Mouse (Mus musculus) lung, embryonic 14.5 days (tissue): ENCODE measurements around the gene Anapc2. TPM values are rescaled to one million over a fixed set of nuclear protein-coding genes. Genes with fewer than 3 reads are reported as not detected.

Experiments
- ATAC-seq: fragments of 200-750 bp; cut with Nextera tagmentation; 2 replicates; pipeline ENCODE4 v1.8.0; 2017; ENCODE audit warnings: mild to moderate bottlenecking, moderate TSS enrichment, moderate library complexity; ENCODE audit not compliant: insufficient read depth
- DNase-seq: peaks from one replicate; pipeline ENCODE4 v3.0.0-alpha.2; 2015
- H3K27ac ChIP-seq: fragments of 300-500 bp; sonication (generic); 2 replicates; pipeline ENCODE4 v1.5.1; 2014; ENCODE audit warnings: low read depth, mild to moderate bottlenecking, moderate library complexity
- H3K27me3 ChIP-seq: fragments of 300-500 bp; sonication (generic); 2 replicates; pipeline ENCODE4 v1.6.1; 2014; ENCODE audit warnings: low read length, control low read depth; ENCODE audit not compliant: insufficient read depth
- H3K36me3 ChIP-seq: fragments of 300-500 bp; sonication (generic); 2 replicates; pipeline ENCODE4 v1.6.1; 2014; ENCODE audit warnings: control low read depth; ENCODE audit not compliant: insufficient read depth
- H3K4me1 ChIP-seq: fragments of 300-500 bp; sonication (generic); 2 replicates; pipeline ENCODE4 v1.6.1; 2014; ENCODE audit warnings: antibody characterized with exemption, control low read depth; ENCODE audit not compliant: insufficient read depth
- H3K4me2 ChIP-seq: fragments of 300-500 bp; sonication (generic); 2 replicates; pipeline ENCODE4 v1.6.1; 2014; ENCODE audit warnings: mild to moderate bottlenecking
- H3K4me3 ChIP-seq: fragments of 300-500 bp; sonication (generic); 2 replicates; pipeline ENCODE4 v1.5.1; 2014; ENCODE audit warnings: low read depth, low read length
- H3K9ac ChIP-seq: fragments of 300-500 bp; sonication (generic); 2 replicates; pipeline ENCODE4 v1.6.1; 2014
- H3K9me3 ChIP-seq: fragments of 300-500 bp; sonication (generic); 2 replicates; pipeline ENCODE4 v1.6.1; 2016; ENCODE audit warnings: low read depth, low read length, control low read depth
- CTCF ChIP-seq: IDR thresholded peaks from 2 replicates; pipeline ENCODE4 v1.5.1; 2016; ENCODE audit warnings: antibody characterized with exemption, low read depth
- WGBS: fragments of 180-500 bp; shearing (Covaris S2); extraction: QIAGEN DNeasy Blood & Tissue Kit; methylation state at CpG from one replicate; pipeline ENCODE4 v1.1.7; 2014; 5-methylcytosine and 5-hydroxymethylcytosine counted together
- polyA plus RNA-seq: library from polyadenylated mRNA; unstranded; fragments of >200 nt; fragmentation: Nextera tagmentation; extraction: Ambion mirVana; gene quantifications from 2 replicates; pipeline ENCODE4 v1.2.1, GENCODE M21; 2014

The Anapc2 gene
- polyA plus RNA-seq: 109 and 119 TPM in 2 replicates

DNA sequence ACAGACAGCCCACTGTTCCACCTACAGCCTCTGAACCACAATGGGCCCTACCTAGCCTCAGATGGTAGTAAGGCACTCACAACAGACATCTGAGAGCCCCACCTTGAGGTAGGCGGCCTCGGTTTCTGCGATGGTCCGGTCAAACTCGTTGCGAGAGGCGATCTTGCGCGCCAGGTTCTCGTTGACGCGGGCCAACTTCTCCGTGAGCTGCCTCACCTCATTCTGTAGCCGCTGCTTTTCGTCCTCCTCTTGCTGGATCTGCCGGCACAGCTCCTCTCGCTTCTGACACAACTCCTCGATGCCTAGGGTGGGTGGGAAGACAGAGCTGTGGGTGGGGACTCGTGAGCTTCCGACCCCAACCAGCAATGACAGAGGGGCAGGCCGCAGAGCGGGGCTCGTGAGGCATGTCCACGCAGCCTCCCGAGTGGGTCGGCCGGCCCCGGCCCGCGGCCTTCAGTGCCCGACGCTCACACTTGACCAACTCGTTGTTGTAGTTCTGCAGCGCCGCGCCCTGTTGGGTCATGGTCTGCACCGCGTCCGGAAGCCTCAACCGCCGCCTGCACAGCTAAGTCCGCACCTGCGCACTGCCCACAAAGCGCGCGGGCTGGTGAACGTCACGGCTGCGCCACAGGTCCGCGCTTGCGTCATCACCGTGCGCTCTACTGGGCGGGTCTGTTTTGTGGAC, at the start of gene Anapc2, which contains the start of gene Ssna1:
Gene Anapc2, plus strand, starts transcription at position 652 of the 685 bp plus-strand sequence.
Gene Ssna1, minus strand, starts transcription at position 612 of the 685 bp plus-strand sequence.
- DNase-seq: peak; percentile 99

DNA sequence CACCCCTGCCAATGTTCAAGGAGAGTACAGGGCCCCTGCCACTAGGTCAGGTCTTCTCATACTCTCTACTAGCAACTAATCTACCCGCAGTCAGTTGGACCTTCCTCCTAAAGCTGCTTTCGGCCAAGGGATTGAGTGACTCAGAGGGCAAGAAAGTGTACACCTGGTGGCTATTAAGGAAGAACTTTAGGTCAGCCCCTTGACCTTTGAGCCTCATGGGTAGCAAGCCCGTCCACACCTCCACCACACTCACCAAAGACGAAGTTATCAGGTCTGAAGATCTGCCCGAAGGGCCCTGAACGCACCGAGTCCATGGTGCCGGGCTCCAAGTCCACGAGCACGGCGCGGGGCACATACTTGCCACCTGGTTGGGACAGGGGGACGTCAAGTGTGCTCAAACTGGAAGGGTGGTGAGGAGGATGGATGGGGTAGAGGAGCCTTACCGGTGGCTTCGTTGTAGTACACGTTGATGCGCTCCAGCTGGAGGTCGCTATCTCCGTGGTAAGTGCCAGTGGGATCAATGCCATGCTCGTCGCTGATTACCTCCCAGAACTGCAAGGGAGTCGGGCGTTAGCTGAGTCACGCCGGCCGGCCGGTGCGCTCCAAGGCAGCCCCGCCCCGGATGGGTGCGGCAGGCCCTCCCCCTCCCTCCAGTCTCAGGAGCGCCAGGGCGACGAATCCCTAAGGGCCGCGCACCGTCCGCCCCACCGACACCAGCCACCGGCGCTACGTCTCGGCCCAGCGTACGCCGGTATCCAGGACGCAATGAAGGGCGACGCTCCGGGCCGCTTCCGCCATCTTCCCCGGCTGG, 48.4 kb upstream of the Anapc2 start:
- peak; percentile 36 for ATAC-seq
- 0 out of 2 replicates have a peak, but pooled peaks cover 5% of the 10 kb centered on the region for H3K4me1 ChIP-seq
- peak; percentile 79 for DNase-seq
- peaks cover 17% of the 10 kb centered on the region for H3K36me3 ChIP-seq
- no peak for TF ChIP-seq CTCF
- WGBS: under 1% methylated on average over 49 of the region's 53 CpGs
- peak overlapping the region; percentile 91 for H3K4me3 ChIP-seq
- H3K4me2 ChIP-seq: peak overlapping the region; percentile 81
- no peaks in the 10 kb centered on the region for H3K27me3 ChIP-seq
- H3K9me3 ChIP-seq: no peaks in the 10 kb centered on the region
- peak overlapping the region; percentile 77 for H3K9ac ChIP-seq
- H3K27ac ChIP-seq: peak overlapping the region; percentile 96

More for the DNA sequence above, at the start of gene Anapc2, which contains the start of gene Ssna1:
- H3K4me2 ChIP-seq: peak within 1 kb of the TSS; percentile 96
- peak; percentile 97 for ATAC-seq
- H3K36me3 ChIP-seq: peaks cover 63% of the 10 kb centered on the region
- TF ChIP-seq CTCF: peak; percentile 41; the same call in 1 of the 2 replicates
- H3K4me1 ChIP-seq: peaks cover 15% of the 10 kb centered on the region
- peak within 1 kb of the TSS; percentile 86 for H3K9ac ChIP-seq
- no peaks in the 10 kb centered on the region for H3K27me3 ChIP-seq
- peak within 1 kb of the TSS; percentile 95 for H3K4me3 ChIP-seq
- under 1% methylated on average over 55 of the region's 55 CpGs for WGBS
- H3K27ac ChIP-seq: peak within 1 kb of the TSS; percentile 58
- H3K9me3 ChIP-seq: no peaks in the 10 kb centered on the region

GRCm38 (mm10) chr2:25224492-25224765, 47.8 kb upstream of the Anapc2 start, which contains the start of gene Tubb4b:
Gene Tubb4b, minus strand, starts transcription at chr2:25224702.
- H3K27ac ChIP-seq: peak within 1 kb of the TSS; percentile 98
- no peaks in the 10 kb centered on the region for H3K27me3 ChIP-seq
- peak; percentile 52 for TF ChIP-seq CTCF
- H3K9me3 ChIP-seq: no peaks in the 10 kb centered on the region
- H3K4me3 ChIP-seq: peak within 1 kb of the TSS; percentile 91
- peak within 1 kb of the TSS; percentile 81 for H3K4me2 ChIP-seq
- 0% methylated on average over 17 of the region's 17 CpGs for WGBS
- ATAC-seq: no peak
- H3K36me3 ChIP-seq: peaks cover 17% of the 10 kb centered on the region
- no peak for DNase-seq
- H3K9ac ChIP-seq: peak within 1 kb of the TSS; percentile 77
- H3K4me1 ChIP-seq: 0 out of 2 replicates have a peak, but pooled peaks cover 5% of the 10 kb centered on the region

DNA sequence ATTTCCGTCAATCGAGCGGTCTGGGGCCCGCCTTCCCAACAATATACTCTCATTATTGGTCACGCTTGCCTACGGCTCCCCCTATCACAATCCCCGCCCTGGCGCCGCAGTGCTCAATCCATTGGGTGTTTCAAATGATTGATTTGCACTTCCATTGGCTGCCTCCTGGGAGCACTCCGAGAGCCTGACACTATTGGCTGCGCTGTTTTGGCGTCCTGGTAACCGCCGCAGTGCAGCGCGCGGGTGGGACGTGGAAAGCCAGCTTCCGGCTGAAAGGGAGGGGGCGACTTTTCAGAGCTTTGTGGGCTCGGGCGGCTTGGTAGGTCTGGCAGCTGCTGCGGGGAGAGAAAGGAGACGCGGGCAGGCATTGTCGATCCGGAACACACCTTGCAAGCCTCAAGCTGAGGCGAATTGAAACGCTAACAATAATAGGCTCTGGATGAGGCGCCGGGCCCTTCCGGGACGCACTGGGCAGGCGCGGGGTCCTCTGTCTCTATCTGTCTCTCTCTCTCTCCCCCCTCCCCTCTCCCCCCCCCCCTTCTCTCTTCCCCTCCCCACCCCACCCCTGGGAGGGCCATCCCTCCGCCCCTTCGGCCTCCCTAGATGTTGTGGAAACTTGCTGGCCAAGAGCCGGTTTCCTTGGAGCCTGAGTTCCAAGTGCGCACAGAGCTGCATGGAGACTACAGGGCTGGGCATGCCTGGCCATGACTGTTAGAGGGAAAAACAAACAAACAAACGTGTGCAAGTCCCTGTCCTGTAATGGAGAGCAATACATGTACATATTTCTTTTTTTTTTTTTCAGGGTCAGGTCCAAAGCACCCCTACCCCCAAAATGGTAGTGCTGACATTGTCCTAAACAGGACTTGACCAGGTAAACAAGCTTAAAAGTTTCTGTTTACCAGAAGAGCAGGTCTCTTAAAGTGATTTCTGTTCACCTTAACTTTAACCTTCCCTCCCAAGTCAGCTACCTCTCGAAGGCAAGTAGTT, 47.2 kb upstream of the Anapc2 start:
- Histone ChIP-seq H3K9ac (peak overlapping the region; percentile 62), H3K4me1 (0 out of 2 replicates have a peak, but pooled peaks cover 5% of the 10 kb centered on the region), H3K27ac (peak overlapping the region; percentile 98), H3K4me2 (peak overlapping the region; percentile 66), H3K9me3 (no peaks in the 10 kb centered on the region), H3K27me3 (no peaks in the 10 kb centered on the region), H3K36me3 (peaks cover 17% of the 10 kb centered on the region), H3K4me3 (peak overlapping the region; percentile 91)
- TF ChIP-seq CTCF: no peak
- peak; percentile 99 for DNase-seq
- WGBS: 2% methylated on average over 41 of the region's 41 CpGs
- peak; percentile 96 for ATAC-seq

- H3K27me3 ChIP-seq: no peaks in the 10 kb centered on the region
- H3K4me1 ChIP-seq: 0 out of 2 replicates have a peak, but pooled peaks cover 5% of the 10 kb centered on the region
- no peak for ATAC-seq
- peak overlapping the region; percentile 62; the same call in 1 of the 2 replicates for H3K9ac ChIP-seq
- peak overlapping the region; percentile 51; the same call in 1 of the 2 replicates for H3K4me3 ChIP-seq
- 69% methylated on average over 8 of the region's 8 CpGs for WGBS
- no peak for TF ChIP-seq CTCF
- peak overlapping the region; percentile 66 for H3K4me2 ChIP-seq
- no peak for DNase-seq
- H3K9me3 ChIP-seq: no peaks in the 10 kb centered on the region
- peak overlapping the region; percentile 98 for H3K27ac ChIP-seq
- H3K36me3 ChIP-seq: peaks cover 17% of the 10 kb centered on the region
These were observed 46.4 kb upstream of the Anapc2 start for GRCm38 (mm10) chr2:25225811-25226379.

DNA sequence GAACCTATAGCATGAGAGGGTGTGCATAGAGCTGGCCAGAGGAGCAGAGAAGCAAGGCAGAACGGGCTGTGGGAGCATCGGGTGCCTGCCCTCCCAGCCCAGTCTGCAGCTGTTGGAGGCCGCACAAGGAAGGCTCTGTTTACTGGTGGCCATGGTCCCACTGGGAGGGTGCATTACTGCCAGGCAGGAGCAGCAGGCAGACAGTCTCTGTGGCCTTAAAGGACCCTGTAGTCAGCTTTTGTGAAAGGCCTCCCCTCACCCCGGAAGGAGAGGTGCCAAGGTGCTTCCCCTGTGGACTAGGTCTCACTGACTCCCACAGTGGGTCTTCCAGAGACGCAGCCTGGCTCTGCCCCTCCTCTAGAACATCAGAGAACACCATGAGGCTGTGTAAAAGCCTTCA, 45.4 kb upstream of the Anapc2 start:
- H3K4me3 ChIP-seq: no peak overlapping the region
- no peak for TF ChIP-seq CTCF
- no peak overlapping the region for H3K4me2 ChIP-seq
- 0 out of 2 replicates have a peak, but pooled peaks cover 5% of the 10 kb centered on the region for H3K4me1 ChIP-seq
- H3K9me3 ChIP-seq: no peaks in the 10 kb centered on the region
- WGBS: 75% methylated on average over 5 of the region's 5 CpGs
- H3K27me3 ChIP-seq: no peaks in the 10 kb centered on the region
- no peak overlapping the region for H3K27ac ChIP-seq
- peaks cover 10% of the 10 kb centered on the region for H3K36me3 ChIP-seq
- no peak for ATAC-seq
- no peak for DNase-seq
- no peak overlapping the region for H3K9ac ChIP-seq
